Mouse (Mus musculus): ENCODE measurements around the gene Cnpy1. TPM values are rescaled to one million over a fixed set of nuclear protein-coding genes. Genes with fewer than 3 reads are reported as not detected.

Cnpy1 gene
- total and polyA plus RNA-seq, 3 experiments = not detected

DNA sequence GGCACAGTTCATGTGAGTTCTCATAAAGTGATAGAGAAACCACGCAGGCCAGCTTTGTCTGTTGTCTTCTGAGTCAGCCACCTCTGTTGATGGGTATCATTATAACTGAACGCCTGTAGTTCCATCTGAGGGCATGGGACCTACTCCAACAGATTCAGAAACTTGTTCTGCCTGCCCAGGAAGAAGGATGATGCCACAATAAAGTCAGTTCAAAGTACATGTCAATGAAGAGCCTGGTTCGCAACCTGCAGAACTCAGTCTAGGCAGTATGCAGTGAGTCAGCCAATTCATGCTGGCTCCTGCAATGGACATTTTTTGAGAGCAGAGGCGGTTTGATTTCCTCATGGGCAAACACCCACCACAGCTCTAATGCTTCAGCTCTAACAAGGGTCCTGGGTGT lies 7.4 kb upstream of the Cnpy1 start:
- no peak for DNase-seq (ENCODE audit: low read depth, low spot score)
- Histone ChIP-seq H3K4me1 (ENCODE audit: control insufficient read depth in 1 of 2, insufficient read depth in 2 of 2, low read length in 2 of 2) (no peaks in the 10 kb centered on the region), H3K9me3 (replicated peaks; ENCODE audit: insufficient read depth, low read length) (no peaks in the 10 kb centered on the region), H3K9ac (ENCODE audit: control insufficient read depth, low read depth, low read length, poor library complexity, severe bottlenecking) (no peak overlapping the region), H3K4me3 (ENCODE audit: control insufficient read depth in 1 of 2, insufficient read depth in 1 of 2, low read depth in 2 of 2, low read length in 2 of 2) (no peak overlapping the region), H3K27ac (ENCODE audit: control insufficient read depth, low read depth, low read length) (no peak overlapping the region), H3K36me3 (ENCODE audit: control insufficient read depth in 1 of 2, insufficient read depth in 2 of 2, low read length in 2 of 2) (no peaks in the 10 kb centered on the region), H3K27me3 (ENCODE audit: control insufficient read depth in 1 of 2, insufficient read depth in 2 of 2, low read length in 2 of 2) (no peaks in the 10 kb centered on the region), H3K79me2 (ENCODE audit: control insufficient read depth, insufficient read depth, low read length, poor library complexity) (no peaks in the 10 kb centered on the region)
- TF ChIP-seq MYB (IDR thresholded peaks at IDR 0.05; ENCODE audit: low read depth, low read length) (no peak), EP300 (IDR thresholded peaks at IDR 0.05; ENCODE audit: low read depth in 1 of 2, low read length in 2 of 2) (no peak), USF2 (IDR thresholded peaks at IDR 0.05; ENCODE audit: borderline replicate concordance in 1 of 2, insufficient read depth in 1 of 2, low read depth in 1 of 2, low read length in 2 of 2) (no peak), ZMIZ1 (IDR thresholded peaks at IDR 0.05; ENCODE audit: low read depth, low read length) (no peak), GATA1 (IDR thresholded peaks at IDR 0.05; ENCODE audit: low read depth, low read length) (no peak), MAX (IDR thresholded peaks at IDR 0.05; ENCODE audit: low read length) (no peak), USF1 (IDR thresholded peaks at IDR 0.05; ENCODE audit: low read depth, low read length) (no peak), MYC (IDR thresholded peaks at IDR 0.05; ENCODE audit: low read depth, low read length) (no peak)

DNA sequence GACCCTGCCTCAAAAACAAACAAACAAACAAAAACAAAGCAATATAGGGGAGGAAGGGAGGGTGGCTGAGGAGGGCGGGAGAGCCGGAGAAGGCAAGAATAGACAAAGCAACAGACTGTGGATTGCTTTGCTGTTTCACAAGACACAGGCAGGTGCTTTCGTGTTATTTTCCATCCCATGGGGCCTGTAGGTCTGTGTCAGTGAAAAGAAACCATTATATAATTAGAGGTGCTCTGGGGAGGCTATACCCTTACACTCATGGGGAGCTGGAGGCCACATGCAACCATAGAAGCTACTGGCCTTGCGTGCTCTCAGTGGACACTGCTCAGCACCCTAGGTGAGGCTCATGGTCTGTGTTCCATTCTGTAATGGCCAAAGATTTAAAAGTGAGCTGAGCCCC lies 6.7 kb upstream of the Cnpy1 start:
- no peak for DNase-seq (ENCODE audit: low read depth, low spot score)
- TF ChIP-seq MXI1 (IDR thresholded peaks at IDR 0.05; ENCODE audit: low read depth, low read length) (no peak), NELFE (IDR thresholded peaks at IDR 0.05; ENCODE audit: low read depth, low read length) (no peak), RAD21 (IDR thresholded peaks at IDR 0.05; ENCODE audit: low read depth, low read length) (no peak), NRF1 (IDR thresholded peaks at IDR 0.05; ENCODE audit: insufficient read depth, low read depth, low read length, poor library complexity, severe bottlenecking) (no peak), CHD1 (IDR thresholded peaks at IDR 0.05; ENCODE audit: low read depth, low read length) (no peak), USF1 (IDR thresholded peaks at IDR 0.05; ENCODE audit: low read depth, low read length) (no peak), EP300 (IDR thresholded peaks at IDR 0.05; ENCODE audit: low read depth in 1 of 2, low read length in 2 of 2) (no peak), JUND (IDR thresholded peaks at IDR 0.05; ENCODE audit: low read depth, low read length) (no peak), ZKSCAN1 (IDR thresholded peaks at IDR 0.05; ENCODE audit: low read depth, low read length) (no peak), POLR2A (IDR thresholded peaks at IDR 0.05; ENCODE audit: control insufficient read depth in 1 of 2, insufficient read depth in 1 of 2, low read depth in 1 of 2, low read length in 2 of 2, poor library complexity in 1 of 2) (no peak), MAFK (IDR thresholded peaks at IDR 0.05; ENCODE audit: borderline replicate concordance, low read depth, low read length) (no peak), USF2 (IDR thresholded peaks at IDR 0.05; ENCODE audit: borderline replicate concordance in 1 of 2, insufficient read depth in 1 of 2, low read depth in 1 of 2, low read length in 2 of 2) (no peak), MAZ (IDR thresholded peaks at IDR 0.05; ENCODE audit: low read depth, low read length) (no peak), CHD2 (IDR thresholded peaks at IDR 0.05; ENCODE audit: low read length) (no peak), SIN3A (IDR thresholded peaks at IDR 0.05; ENCODE audit: low read length) (no peak), TCF12 (IDR thresholded peaks at IDR 0.05; ENCODE audit: low read depth, low read length) (no peak), POLR2AphosphoS5 (IDR thresholded peaks at IDR 0.05; ENCODE audit: borderline replicate concordance, low read depth, low read length) (no peak), ZNF384 (IDR thresholded peaks at IDR 0.05; ENCODE audit: low read depth, low read length) (no peak), BHLHE40 (IDR thresholded peaks at IDR 0.05; ENCODE audit: borderline replicate concordance, low read depth, low read length) (no peak), CTCF (IDR thresholded peaks at IDR 0.05 in 2 of 3, conservative IDR thresholded peaks at IDR 0.05 in 1 of 3; ENCODE audit: control insufficient read depth in 1 of 3, insufficient read depth in 1 of 3, low read depth in 2 of 3, low read length in 3 of 3, poor library complexity in 1 of 3, severe bottlenecking in 1 of 3) (no peak)
- H3K27ac ChIP-seq (ENCODE audit: control insufficient read depth, low read depth, low read length) = no peak overlapping the region
- no peak overlapping the region for H3K9ac ChIP-seq (ENCODE audit: control insufficient read depth, low read depth, low read length, poor library complexity, severe bottlenecking)
- no peak overlapping the region for H3K4me3 ChIP-seq (ENCODE audit: control insufficient read depth in 1 of 2, insufficient read depth in 1 of 2, low read depth in 2 of 2, low read length in 2 of 2)
- no peaks in the 10 kb centered on the region for H3K4me1 ChIP-seq (ENCODE audit: control insufficient read depth in 1 of 2, insufficient read depth in 2 of 2, low read length in 2 of 2)
- H3K36me3 ChIP-seq (ENCODE audit: control insufficient read depth in 1 of 2, insufficient read depth in 2 of 2, low read length in 2 of 2) = no peaks in the 10 kb centered on the region
- H3K9me3 ChIP-seq (replicated peaks; ENCODE audit: insufficient read depth, low read length) = no peaks in the 10 kb centered on the region
- H3K79me2 ChIP-seq (ENCODE audit: control insufficient read depth, insufficient read depth, low read length, poor library complexity) = no peaks in the 10 kb centered on the region
- no peaks in the 10 kb centered on the region for H3K27me3 ChIP-seq (ENCODE audit: control insufficient read depth in 1 of 2, insufficient read depth in 2 of 2, low read length in 2 of 2)
